Mouse (Mus musculus): Measurements from ENCODE around the gene Lpcat4.

DNA sequence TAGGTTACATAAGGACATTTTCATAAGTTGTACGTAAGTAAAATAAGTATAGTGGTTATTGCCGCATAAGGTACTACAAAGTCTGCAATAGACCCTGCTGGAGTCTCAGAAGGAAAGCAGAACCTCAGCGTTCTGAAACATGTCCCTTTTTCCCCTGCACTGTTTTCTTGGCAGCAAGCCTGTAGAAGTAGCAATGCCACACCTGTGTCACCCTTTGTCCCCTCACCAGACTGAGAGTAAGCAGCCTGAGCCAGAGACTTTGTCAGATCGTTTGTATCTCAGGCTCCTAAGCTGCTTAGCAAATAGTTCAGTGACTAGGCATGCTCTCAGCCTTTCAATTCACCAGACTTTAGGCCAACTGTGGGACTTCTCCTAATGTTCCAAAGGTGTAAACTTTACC, 47.8 kb downstream of the Lpcat4 start:
- TF ChIP-seq POLR2A (IDR thresholded peaks at IDR 0.05; ENCODE audit: borderline replicate concordance, extremely low read depth, low read depth, low read length) = no peak
- no peak for TF ChIP-seq CTCF (IDR thresholded peaks at IDR 0.05; ENCODE audit: insufficient read depth, low read length)

All from lung, adult 2 months (tissue).